Mouse (Mus musculus): ENCODE results near the gene Ddb2.

The Ddb2 gene

DNA sequence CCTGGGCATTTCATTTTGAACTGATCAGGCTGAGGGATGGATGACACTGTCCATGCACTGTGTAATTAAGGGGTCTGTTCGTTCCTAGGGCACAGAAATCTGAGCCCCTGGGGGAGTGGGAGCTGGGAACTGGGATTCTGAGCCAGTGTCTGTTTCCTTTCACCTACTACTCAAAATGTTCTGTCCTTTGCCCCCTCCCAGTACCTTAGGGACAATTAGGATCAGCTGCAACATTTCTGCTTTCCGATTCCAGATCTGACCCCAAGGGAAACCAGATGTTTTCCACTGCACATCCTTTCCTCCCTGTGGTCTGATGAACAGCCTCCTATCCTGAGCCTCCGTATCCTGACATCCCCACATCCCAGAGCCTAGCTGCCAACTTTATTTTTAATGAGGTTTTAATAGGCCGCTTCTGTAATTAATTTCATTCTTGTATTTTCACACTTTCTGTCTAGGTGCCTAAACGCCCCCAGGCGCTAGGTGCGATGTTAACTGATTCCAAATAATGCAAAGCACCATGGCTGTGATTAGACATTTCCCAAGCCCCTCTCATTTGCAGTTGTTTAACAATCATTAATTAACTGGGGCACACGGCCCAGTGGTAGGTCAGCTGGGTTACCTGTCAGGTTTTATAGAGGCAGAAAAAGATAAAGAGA lies 18.1 kb upstream of the Ddb2 start:
- no peak for DNase-seq

DNA sequence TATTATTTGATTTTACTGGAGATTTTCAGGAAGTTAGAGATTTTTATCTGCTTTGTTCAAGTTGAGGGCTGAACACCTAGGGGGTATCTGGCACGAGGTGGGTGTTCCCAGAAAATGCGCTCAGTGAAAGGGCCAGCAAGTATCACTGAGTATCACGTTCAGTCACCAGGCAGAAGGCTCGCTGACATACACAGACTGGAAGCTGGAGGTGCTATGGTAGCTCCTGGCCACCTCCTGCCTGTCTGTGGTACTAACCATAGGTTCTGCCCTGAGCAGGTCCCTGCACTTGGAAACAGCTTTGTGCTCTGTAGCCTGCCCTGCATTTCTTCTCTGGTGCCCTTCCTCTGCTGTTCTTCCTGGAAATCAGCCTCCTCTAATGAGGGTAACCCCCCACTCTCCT lies 15.7 kb upstream of the Ddb2 start:
- DNase-seq = no peak

DNA sequence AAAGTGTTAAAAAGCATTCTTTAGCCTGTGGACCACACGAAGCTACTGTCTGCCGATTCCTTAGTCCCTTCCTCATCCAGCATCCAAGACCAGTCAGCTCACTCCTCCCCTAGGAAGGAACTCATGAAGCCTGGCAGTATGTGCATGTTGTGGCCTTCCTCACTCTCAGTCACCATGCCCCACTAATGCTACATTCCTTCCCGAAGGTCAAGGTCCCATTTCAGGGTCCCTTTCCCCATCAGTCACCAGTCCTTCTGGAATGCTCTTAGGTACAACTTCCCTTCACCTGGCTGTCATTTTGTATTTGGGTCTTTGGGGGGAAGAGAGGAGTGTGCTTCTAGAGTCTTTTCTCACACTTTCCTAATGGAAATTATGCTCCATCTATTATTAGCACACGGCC lies 15.2 kb upstream of the Ddb2 start:
- no peak for DNase-seq

DNA sequence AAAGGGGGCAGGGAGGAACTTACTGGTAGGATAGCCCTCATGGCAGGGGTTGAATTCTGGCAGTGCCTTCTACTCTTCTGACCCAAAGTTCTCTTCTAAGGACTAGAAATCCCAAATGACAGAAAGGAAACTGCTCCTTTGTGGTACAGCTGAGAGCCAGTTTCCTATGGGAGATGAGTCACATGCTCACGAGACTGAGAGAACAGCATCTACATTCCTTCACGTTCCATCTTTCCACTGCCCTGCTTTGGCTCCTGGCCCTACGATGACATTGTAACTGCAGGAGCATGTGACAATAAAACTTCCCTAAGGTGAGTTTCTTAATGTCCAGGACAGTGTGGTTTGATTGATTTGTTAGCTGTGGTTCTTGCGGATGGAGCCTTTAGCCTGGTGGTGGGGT lies 11.6 kb upstream of the Ddb2 start:
- DNase-seq = no peak

DNA sequence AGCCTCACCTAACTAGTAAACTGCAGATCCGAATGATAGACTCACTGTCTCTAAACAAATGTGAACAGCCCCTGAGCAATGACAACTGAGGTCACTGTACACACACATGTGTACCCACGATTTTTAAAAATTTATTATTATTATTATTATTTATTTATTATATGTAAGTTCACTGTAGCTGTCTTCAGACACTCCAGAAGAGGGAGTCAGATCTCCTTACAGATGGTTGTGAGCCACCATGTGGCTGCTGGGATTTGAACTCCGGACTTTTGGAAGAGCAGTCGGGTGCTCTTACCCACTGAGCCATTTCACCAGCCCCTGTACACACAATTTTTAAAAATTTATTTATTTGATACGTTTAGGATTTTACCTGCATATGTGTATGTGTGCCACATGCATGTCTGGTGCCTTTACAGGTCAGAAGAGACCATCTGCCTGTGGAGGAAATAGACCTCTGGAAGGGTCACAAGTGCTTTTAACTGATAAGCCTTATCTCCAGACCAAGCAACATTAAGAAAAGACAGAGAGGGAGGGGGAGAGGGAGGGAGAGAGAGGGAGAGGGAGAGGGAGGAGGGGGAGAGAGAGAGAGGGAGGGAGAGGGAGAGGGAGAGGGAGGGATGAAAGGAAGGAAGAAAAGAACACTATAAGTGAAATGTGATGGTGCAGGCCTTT lies 7.9 kb upstream of the Ddb2 start:
- DNase-seq = no peak

DNA sequence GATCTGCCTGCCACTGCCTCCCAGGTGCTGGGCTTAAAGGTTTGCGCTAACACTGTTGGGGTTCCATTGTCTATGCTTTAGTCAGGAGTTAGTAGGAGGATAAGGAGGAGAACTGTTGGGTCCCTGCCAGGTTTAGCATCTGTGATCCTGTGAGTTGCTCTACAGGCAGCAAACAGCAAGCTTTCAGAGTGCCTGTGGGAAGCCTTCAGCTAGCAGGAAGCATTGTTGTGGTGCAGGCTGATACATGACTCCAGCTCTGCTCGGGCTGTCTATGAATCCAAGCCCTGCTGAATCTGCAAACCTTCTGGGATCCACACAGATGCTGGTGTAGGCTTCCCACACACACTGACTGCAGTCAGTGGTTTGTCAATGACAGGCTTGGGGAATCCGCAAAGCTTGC lies 6.6 kb upstream of the Ddb2 start:
- DNase-seq = no peak

DNA sequence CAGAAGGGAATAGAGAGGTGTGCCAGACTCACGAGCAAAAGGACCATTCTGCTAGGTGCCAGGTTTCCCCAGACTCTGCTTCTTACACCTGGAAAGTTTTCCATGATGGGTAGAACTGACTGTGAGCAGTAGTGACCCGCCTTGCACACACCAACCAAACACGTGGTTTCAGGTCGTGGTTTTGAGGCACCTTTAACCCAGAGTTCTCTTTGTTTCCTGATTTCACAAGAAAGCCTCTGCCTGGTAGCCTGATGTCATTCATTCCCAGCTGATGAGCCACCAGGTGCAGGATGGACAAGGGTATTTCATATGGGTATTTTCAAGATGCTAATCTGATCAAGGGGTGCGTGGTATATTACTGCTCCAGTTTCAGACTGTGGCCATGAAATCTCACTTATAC lies 5.8 kb upstream of the Ddb2 start:
- DNase-seq = no peak

DNA sequence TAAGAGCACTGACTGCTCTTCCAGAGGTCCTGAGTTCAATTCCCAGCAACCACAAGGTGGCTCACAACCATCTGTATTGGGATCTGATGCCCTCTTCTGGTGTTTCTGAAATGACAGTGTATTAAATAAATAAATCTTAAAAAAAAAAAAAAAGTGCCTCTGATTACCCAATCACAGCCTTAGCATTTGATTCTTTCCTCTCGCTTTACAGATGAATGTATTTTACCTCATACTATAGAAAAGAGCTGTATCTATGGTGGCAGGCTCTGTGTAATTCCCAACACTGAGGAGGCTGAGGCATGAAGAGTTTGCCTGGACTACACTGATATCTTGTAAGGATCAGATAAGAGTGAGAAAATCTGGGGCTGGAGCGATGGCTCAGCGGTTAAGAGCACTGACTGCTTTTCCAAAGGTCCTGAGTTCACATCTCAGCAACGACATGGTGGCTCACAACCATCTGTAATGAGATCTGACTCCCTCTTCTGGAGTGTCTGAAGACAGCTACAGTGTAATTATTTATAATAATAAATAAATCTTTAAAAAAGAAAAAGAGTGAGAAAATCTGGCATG lies 814 bp upstream of the Ddb2 start:
- peak; percentile 30 for DNase-seq

DNA sequence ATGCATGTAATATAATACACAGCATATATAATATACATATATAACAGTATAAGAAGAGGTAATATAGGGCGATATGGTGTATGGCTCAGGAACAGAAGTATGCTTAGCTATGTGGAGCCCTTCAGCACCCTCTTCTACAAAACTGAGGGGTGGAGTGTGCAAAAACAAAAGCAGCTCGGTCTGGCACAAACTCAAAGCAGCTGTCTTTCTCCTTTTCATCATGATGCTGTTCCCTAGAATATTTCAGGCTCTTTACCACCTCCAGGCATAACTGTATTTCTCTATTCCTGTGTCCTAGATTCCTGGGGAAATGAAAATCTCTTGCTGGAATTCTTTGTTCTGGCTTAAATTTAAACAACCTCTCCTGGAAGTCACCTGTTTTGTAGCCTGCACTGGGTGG lies 7.0 kb downstream of the Ddb2 start:
- DNase-seq = no peak

DNA sequence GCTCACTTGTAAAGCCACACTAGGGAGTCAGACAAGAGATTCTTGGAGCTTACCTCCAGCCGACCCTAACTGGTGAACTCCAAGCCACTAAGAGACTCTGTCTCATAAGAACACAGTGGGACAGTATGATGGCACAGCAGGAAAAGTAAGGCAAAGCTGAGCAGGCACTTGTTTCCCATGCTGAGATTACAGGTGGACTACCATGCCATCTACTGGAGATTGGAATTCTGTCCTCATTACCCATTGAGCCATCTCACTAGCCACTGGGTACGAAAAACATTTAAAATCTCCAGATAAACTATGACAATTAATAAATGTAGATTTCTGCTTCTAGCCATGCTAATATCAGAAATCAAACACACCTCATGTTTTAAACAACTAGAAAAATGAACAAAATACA lies 13.2 kb downstream of the Ddb2 start:
- no peak for DNase-seq

DNA sequence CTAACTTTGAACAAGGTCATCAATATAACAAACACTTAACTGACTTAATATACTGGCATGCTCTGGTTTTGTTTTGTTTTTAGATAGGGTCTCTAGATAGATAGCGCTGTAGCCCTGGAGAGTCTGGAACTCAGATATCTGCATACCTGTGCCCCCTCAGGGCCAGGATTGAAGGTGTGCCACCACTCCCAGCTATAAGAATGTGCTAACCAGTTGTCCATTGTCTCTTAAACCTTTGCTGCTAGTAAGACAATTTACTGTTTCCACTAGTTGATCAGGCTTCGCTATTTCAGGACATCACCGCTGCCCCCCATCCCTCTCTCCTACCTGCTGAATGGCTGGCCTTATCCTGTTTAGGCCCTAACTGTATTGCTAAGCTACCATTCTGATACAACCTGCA lies 16.3 kb downstream of the Ddb2 start:
- DNase-seq = no peak

DNA sequence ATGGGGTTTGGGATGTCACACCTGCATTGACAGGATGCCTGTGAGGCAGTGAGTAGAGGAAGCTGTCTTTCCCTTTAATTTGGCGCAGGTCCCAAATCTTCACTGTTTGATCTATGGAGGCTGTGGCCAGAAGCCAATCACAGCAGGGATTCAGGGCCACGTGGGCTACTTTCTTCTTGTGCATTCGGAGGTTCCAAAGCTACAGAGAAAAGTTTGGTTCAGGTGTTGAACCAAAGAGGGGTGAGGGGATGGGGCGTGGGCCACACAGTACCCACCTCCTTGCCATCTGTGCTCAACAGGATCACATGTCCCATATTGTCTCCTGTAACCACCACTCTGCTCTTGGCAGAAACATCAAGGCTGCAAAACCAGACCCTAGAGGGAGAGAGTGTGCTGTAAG lies 19.8 kb downstream of the Ddb2 start:
- DNase-seq = peak; percentile 22

DNA sequence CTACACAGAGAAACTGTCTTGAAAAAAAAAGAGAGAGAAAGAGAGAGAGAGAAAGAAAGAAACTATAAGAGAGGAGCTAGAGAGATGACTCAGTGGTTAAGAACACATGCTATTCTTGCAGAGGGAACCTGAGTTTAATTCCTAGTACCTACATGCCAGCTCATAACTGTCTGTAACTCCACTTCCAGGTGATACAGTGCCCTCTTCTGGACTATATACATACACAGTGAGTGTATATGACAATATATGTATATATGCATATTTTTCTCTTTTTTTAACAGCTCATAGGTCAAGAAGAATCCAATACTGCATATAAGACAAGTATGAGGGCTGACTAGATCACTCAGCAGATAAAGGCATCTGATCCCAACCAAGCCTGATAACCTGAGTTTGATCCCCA lies 23.5 kb downstream of the Ddb2 start:
- no peak for DNase-seq

DNA sequence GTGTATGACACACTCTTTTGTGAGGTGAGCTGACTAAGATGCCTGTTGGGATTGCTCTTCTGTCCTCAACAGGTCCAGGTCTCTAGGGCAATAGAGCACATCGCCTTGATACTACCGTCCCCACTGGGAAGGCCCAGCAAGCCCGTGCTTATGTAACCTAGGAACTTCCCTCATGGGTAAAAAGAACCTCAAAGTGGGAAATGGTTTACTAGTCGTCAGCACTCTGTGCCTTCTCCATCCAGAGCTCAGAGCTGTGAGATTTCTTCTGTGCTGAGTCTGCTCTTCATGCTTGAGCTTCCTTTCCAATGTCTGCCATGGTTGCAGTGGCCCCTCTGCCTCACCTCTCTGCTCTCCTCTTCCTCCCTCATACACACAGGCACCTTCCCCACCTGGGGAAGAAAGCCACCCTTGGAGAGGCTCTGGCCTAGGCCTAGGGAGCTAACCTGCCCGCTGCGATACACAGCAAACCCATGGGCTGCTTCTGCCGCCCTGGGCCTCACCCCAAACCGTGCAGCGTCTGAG lies 30.5 kb downstream of the Ddb2 start:
- no peak for DNase-seq

DNA sequence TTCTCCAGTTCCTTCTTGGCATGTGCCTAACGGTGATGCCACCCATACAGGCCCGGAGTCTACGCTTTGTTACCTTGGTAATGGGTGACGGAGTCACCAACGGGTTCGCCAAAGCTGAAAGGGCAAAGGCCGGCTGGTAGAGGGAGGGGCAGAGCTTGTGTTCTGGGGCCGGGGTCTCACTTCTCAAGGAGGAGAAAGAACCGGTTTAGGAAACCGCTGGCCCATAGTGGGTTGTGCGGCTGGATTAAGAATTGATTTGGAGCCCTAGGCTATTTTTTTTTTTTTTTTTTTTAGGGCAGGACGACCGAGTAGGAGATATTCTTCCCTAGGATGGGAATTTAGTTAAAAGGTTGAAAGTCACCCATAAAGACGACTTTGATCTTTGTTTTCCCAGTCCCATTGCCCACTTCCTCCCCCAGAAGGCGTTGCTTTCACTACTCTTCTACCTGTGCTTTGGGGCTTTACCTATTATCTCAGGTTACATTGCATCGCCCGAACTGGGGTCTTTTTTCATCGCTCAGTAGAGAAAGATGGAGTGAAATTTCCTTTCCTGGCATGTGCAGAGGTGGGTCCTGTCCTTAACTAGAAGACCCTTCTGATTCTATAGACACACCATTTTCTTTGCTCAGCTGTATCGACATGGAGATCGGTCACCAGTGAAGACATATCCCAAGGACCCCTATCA lies 33.7 kb downstream of the Ddb2 start:
- no peak for DNase-seq

DNA sequence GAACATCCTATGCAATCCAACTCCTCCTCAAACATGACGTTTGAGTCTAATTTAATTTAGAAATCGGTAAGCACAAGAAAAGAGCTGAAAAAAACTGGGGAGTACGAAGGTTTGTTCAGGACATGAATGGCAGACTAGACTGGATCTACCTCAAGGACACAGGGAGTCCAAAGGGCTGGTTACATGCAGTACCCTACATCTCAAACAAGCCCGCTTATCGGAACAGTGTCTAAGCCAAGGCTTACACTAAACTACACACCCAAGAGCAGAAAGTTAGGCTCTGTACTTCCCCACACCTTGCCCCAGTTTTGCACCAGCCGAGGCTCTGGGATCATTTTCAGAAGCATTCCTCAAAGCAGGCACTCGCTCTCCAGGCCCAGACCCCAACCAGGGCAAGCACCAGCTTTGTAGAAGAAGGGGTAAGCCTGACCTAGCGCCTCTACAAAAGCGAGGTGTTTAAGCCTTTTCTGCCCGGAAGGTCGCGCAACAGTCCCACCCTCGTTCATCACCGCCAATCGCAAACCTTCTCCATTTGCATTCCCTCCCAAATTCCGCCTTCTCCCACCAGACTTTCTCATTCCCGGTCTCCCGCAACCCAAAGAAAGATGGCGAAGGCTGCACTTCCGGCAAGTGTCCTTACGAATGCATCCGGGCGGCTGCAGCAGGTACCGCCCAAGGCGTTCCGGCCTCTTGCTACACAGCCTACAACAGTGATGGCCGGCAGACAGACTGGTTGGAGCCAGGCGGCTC lies 34.4 kb downstream of the Ddb2 start, which contains the start of the genes Nr1h3 and Acp2:
Gene Nr1h3 (minus strand): TSS at position 613 of the 750 bp plus-strand sequence.
Gene Acp2 (plus strand): TSS at position 664 of the 750 bp plus-strand sequence.
- DNase-seq = peak; percentile 96

DNA sequence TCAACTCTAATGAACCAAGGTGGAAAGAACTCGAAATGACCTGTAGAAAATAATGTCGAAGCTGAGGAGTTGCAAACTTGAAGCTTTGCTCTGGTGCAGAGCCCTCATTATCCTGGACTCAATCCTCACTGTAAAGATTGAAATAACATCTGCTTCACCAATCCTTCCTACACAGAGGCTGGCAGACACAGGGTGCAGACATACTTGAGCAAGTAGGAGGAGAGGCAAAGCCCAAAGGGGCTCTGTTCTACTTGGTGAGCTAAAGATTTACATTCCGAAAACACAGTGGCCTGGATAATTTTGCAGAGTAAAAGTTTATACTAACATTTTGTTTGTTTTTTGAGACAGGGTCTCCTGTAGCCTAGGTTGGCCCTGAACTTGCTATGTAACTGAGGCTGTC lies 37.9 kb downstream of the Ddb2 start:
- DNase-seq = no peak

DNA sequence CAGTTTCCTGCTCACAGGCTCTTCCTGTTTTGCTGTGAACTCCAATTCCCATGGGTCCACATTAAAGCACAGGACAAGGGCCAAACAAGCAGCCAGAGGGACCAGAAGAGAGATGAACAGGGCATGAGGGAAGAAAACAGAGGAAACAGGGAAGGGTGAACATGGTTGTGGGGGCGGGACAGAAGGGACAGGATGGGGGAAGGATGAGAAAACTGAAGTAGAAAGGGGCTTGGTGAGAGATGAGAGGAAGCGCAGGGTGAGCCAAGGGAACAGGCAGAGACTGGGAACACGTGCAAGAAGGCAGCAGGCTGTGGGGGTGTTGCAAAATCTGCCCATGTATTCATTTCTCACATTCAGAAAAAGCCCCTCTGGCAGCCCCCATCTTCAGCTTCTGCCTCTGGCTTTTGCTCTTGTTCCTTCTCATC lies 40.2 kb downstream of the Ddb2 start:
- DNase-seq = peak; percentile 67

DNA sequence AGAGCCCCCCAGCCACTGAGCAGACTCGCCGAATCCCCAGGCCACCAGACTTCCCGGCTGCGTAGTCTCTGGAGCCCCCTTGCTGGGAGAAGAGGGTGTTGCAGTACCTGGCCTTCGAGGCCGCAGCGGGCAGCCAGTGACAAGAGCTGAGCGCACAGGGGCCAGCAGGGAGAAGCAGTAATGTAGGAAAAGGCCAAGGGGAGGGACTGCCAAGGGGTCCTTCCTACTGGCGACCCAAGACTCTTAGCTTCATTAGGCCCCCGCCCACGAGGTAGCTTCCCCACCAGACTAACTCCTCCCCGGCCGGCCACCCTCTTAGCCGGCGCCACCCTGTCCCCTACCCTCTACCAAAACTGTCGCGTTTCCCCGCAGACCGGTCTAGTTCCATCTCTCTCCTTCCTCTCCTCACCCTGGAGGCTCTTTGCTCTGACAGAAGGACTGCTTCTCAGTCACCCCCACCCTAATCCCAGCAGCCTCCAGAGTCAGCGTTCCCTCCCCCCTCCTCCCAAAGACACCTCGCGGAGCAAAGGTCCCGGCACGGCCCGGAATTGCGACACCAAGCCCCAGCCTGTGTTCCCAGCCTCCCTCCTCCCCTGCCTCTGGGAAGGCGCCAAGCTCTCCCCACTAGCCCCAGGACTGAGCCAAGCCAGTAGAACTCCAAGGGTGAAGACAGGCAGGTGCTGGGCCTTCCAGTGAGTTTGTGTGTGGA lies 42.0 kb downstream of the Ddb2 start:
- peak; percentile 95 for DNase-seq

DNA sequence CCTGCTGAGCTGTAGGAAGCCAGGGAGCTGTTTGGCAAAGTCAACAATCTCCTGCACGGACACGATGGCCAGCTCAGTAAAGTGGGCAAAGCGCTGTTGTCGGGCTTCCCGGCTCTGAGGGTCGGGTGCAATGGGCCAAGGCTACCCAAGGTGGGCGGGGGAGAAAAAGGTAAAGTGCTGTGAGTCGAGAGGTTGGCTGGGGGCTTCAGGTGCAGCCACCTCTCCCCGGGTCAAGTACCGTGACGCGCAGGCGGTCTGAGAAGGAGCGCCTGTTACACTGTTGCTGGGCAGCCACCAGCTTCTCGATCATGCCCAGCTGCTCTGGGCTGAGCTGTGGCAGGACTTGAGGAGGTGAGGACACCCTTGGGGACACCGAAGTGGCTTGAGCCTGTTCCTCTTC lies 46.3 kb downstream of the Ddb2 start:
- DNase-seq = no peak

DNA sequence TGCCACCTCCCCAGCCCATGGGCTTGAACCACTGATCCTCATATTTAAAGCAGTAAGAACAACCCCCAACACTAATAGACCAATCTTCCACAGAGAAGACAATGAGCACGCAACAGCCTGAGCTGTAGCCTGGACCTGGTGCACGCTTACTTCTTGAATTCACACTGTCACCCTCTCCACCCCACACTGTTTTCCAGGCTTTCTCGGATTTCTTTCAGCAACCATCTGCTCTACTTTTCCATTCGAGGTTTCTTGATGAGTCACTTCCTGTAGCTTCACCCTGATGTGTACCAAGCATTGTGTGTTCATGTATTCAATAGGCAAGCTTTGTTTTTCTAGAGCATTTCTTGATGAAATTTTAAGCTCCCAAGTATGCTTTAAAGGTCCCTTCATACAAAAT lies 49.4 kb downstream of the Ddb2 start:
- no peak for DNase-seq

DNA sequence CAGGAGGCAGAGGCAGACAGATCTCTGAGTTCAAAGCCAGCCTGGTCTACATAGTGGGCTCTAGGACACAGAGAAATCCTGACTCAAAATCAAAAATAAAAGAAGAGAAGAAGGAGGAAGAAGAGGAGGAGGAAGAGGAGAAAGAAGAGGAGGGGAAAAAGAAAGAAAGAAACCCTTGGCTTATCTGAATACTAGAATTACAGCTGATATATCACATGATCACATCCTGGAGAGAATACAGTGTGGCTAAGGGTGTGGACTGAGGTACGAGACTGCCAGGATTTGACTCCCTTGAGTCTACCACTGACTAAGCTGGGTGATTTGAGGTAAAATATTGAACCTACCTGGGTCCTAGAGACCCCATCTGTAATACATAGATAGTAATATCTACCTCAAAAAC lies 50.6 kb downstream of the Ddb2 start:
- DNase-seq = no peak
